Mouse (Mus musculus): Measurements from ENCODE around the gene Fbxl8.

GRCm38 (mm10) chr8:105318662-105319190 is 54.3 kb downstream of the Fbxl8 start:
- TF ChIP-seq CTCF (IDR thresholded peaks at IDR 0.05; ENCODE audit: low read depth) = no peak
- TF ChIP-seq EP300 (IDR thresholded peaks at IDR 0.05; ENCODE audit: low read depth) = no peak
